Mouse (Mus musculus) spleen, embryonic (tissue): ENCODE measurements around the gene Gpam.

Source experiments
- CTCF ChIA-PET: fragments of 350-600 bp; sonication (Branson Sonifier 250); formaldehyde crosslinking; loops from one replicate; lab custom pipeline; 2022; lab: Charles Lee

Gpam gene

GRCm38 (mm10) chr19:55139301-55139700 lies 12.3 kb upstream of the Gpam start:
- CTCF ChIA-PET = no interaction called here

GRCm38 (mm10) chr19:55138506-55138905 lies 11.5 kb upstream of the Gpam start:
- CTCF ChIA-PET = no interaction called here

GRCm38 (mm10) chr19:55137884-55138283 lies 10.8 kb upstream of the Gpam start:
- CTCF ChIA-PET = no interaction called here

DNA sequence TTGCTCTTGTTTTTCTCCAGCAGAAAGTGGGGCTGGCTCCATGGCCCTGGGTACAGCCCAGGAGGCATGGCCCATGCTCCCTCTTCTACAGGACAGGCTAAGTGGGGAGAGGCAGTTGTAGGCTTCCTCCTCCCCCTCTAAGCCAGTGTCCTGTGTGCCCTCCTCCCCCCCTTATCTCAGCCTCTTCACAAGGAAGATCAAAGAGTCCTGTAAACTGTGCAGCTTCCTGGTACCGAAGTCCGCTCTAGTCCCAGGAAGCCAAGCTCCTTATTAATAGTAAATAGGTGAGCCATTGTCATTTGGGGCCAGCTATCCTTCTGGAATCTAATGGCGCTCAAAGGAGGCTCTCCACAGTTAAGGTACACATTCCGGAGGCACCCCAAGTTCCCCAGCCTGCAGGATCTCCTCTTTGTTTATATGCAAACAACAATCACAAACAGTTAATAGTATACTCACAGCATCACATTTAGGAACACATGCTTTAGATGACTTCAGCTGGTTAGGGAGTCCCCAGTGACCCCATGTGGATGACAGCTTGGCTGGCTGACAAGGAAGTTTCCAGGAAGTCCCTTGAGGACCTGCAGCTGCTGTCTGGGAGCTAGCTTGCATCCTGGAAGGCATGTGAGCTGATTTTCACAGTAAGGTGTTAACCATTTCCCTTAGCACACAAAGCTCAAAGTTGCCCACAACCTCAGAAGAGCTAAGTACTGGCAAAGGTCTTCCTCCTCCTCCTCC lies 9.8 kb upstream of the Gpam start:
- CTCF ChIA-PET = no interaction called here

- CTCF ChIA-PET = no interaction called here
Measured at GRCm38 (mm10) chr19:55135918-55136317, 8.9 kb upstream of the Gpam start.

- CTCF ChIA-PET = no interaction called here
Measured at GRCm38 (mm10) chr19:55134521-55134920, 7.5 kb upstream of the Gpam start.

GRCm38 (mm10) chr19:55132476-55132875 lies 5.4 kb upstream of the Gpam start:
- CTCF ChIA-PET = no interaction called here

DNA sequence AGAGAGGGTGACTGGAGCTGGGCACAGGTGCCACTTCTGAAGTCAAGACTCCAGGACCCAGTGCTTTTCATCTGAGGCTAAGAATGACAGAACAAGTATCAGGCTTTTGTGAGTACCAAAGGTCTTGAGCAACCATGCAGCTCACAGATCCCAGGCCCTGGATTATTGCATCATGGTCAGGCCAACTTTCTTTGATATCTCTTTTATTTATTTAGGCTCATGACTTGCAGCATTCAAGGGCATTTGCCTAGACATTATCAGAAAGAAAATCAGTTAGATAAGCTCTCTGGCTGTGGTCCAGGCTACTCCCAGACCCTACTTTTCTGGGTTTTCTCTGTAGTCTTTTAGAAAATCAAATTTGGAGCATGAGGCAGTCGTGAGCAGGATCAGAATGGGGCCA lies 4.7 kb upstream of the Gpam start:
- CTCF ChIA-PET = no interaction called here

GRCm38 (mm10) chr19:55128469-55128868 lies 1.4 kb upstream of the Gpam start:
- CTCF ChIA-PET = no interaction called here

GRCm38 (mm10) chr19:55125456-55125855 lies 1.6 kb downstream of the Gpam start:
- CTCF ChIA-PET = no interaction called here

GRCm38 (mm10) chr19:55123001-55123536 lies 4.0 kb downstream of the Gpam start:
- CTCF ChIA-PET = no interaction called here

DNA sequence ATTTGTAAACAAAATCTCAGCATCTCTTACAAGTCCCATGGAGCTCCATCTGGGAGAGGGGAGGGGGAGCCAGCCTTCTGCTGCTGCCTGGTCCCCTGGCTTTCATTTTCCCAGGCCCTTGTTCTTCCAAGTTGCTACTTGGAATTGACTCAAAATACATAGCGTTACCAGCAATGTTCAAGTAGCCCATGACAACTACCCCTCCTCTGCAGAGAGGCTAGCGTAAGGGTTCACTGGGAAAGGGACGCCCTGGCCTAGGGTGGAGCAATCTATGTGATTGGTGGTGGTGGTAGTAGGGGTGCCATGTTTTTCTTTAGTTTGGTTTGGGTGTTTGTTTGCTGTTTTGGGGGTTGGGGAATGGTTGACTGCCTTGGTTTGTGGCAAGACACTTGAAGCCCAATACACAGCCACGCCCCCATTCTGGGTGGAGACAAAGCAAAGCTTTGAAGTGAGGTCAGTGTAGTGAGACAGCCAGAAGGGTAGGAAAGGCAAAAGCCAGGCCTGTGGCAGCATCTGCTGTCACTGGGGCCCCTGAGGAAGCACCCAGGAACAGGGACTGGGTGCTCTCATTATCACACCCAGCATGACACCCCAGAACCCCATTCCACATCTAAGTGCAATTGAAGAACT lies 4.6 kb downstream of the Gpam start:
- CTCF ChIA-PET = interaction anchor here (0.5 kb wide), 1 partner anchor 59 kb away, joined by 7 read pairs; no protein-coding TSS in a partner anchor

DNA sequence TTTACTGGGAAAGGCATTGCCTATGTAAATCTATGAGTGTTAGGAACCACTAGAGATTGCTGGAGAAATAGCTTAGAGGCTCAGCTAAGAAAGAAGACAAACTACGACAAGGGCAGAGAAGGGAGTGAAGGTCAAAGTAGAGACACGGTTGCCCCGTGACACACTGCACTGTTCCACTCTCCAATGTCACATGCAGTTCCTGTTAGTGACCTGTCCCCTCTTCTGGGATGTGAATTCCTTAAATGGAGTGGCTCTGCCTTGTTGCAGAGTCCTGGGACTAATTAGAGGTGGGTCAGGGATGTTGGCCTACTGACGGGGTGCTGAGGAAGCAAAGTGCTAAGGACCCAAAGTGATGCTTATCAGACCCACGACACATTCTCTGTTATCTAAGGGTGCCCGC lies 5.2 kb downstream of the Gpam start:
- CTCF ChIA-PET = interaction anchor here (0.5 kb wide), 1 partner anchor 59 kb away, joined by 7 read pairs; no protein-coding TSS in a partner anchor

DNA sequence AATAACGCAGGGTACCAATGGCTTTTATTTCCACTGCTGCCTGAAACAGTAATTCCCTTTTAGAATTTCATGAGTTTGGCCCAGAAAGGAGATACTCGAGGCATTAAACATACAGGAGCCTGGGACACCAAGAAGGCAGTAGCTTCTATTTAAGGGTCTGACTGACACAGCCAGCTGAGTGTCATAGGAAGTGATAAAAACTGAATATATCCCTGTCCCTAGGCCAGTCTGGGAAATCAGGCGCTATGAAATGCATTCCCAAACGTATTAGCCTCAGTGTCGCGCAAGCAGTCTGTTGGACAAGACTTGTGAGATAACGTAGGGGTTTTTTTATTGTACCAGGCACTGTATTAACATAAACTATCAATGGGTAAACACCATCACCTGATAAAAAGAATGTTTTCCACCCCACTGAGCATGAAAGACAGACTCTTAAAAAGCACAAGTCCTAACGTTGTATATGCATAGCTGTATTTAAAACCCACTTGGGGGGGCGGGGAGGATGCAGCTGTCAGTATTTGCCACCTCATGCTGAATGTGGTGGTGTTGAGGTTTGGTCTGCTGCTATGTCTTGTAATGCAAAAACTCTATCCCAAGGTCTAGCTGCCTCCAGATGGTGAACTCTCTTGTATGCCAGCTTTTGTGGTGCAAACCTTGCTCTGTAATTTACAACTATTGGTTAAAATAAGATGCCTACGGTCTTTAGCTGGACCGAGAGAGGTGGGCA lies 6.4 kb downstream of the Gpam start:
- CTCF ChIA-PET = no interaction called here

DNA sequence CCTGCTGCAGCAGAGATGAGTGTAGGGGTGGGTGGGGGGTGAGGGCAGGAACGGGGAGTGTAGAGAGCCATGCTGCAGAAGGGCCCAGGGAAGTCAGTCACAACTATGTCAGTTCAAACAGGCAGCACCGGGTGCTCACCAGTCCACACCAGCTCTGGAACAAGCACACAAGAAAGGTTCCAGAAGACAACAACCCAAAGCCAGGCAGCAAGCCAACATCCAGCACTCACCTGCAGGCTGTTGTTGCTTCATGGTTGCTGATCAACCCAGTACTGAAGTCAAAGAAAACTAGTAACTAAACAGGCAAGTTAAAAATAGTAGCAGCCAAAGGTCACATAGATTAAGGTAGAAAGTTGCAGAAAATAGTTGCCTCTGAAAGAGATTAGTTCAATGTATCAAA lies 7.5 kb downstream of the Gpam start:
- CTCF ChIA-PET = no interaction called here

- CTCF ChIA-PET = no interaction called here
Measured at GRCm38 (mm10) chr19:55117991-55118390, 9.0 kb downstream of the Gpam start.

- CTCF ChIA-PET = no interaction called here
Measured at GRCm38 (mm10) chr19:55117059-55117815, 9.8 kb downstream of the Gpam start.

DNA sequence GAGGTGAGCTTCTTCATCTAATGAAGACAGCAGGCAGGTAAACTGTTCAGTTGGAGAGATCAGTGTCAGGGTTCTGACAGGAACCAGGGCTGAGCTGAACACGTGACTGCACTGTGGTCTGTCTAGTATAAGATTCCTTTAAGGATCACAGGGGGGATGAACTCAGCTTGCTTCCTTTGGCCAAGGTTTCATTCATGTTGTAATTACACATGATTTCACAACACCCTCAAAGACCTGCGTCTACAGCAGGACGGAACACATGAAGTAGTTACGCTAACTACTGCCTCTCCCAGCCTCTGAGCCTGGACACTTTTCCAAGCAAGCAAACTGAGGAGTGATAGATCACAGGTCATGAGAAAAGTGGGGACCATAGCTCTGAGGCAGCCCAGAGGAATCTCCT lies 11.5 kb downstream of the Gpam start:
- CTCF ChIA-PET = interaction anchor here (0.5 kb wide), 1 partner anchor 98 kb away, joined by 3 read pairs; no protein-coding TSS in a partner anchor

GRCm38 (mm10) chr19:55114825-55115395 lies 12.1 kb downstream of the Gpam start:
- CTCF ChIA-PET = no interaction called here

DNA sequence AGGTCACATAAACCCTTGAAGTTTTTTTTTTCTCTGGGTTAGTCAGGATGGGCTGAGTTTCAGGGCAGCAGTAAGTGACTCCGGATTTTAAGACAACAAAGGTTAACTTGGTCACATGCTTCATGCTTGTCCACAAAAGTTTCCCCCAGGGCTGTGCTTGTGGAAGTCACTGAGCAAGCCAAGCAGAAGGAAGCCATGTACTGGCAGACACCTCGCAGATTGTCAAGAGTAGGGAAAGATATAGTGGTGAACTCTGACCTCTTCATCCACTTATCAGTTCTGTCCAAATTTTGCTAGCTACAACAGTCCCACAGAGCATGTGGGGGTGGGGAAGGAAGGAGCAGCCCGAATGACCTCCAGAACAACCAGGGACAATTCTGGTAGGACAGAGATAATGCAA lies 19.1 kb downstream of the Gpam start:
- CTCF ChIA-PET = no interaction called here

GRCm38 (mm10) chr19:55105969-55106368 lies 21.1 kb downstream of the Gpam start:
- CTCF ChIA-PET = no interaction called here
